Mouse (Mus musculus) ES-Bruce4 (cell line): Measurements from ENCODE around the gene Pkn1. TPM values are rescaled to one million over a fixed set of nuclear protein-coding genes. Genes with fewer than 3 reads are reported as not detected.

ENCODE experiments used
- H3K27ac ChIP-seq: 2 replicates; pipeline ENCODE4 v1.5.1; 2012; ENCODE audit warnings: low read length, inconsistent platforms; ENCODE audit not compliant: insufficient read depth
- H3K27me3 ChIP-seq: 2 replicates; pipeline ENCODE4 v1.6.1; 2012; ENCODE audit warnings: mild to moderate bottlenecking, low read length, inconsistent platforms; ENCODE audit not compliant: control insufficient read depth, poor library complexity, insufficient read depth, severe bottlenecking
- H3K36me3 ChIP-seq: 2 replicates; pipeline ENCODE4 v1.6.1; 2012; ENCODE audit warnings: inconsistent platforms, mild to moderate bottlenecking, low read length, moderate library complexity; ENCODE audit not compliant: control insufficient read depth, poor library complexity, insufficient read depth, severe bottlenecking
- H3K4me1 ChIP-seq: one replicate; pipeline ENCODE4 v1.8.1; 2011; ENCODE audit warnings: low read length; ENCODE audit not compliant: control insufficient read depth, insufficient read depth
- H3K4me3 ChIP-seq: 2 replicates; pipeline ENCODE4 v1.5.1; 2011; ENCODE audit warnings: low read depth, mild to moderate bottlenecking, low read length
- H3K9ac ChIP-seq: 2 replicates; pipeline ENCODE4 v1.6.1; 2012; ENCODE audit warnings: low read depth, mild to moderate bottlenecking, inconsistent platforms; ENCODE audit not compliant: poor library complexity, severe bottlenecking
- H3K9me3 ChIP-seq: replicated peaks from 2 replicates; pipeline ENCODE4 v1.6.1; 2012; ENCODE audit warnings: mild to moderate bottlenecking, low read length, inconsistent platforms; ENCODE audit not compliant: control insufficient read depth, poor library complexity, insufficient read depth, severe bottlenecking
- CTCF ChIP-seq: IDR thresholded peaks from one replicate; pipeline ENCODE4 v1.8.1; 2011; ENCODE audit warnings: low read depth, low read length
- EP300 ChIP-seq: IDR thresholded peaks from 2 replicates; pipeline ENCODE4 v1.6.1; 2011; ENCODE audit warnings: low read depth, low read length; ENCODE audit not compliant: insufficient read depth
- POLR2A ChIP-seq: IDR thresholded peaks from one replicate; pipeline ENCODE4 v1.8.1; 2011; ENCODE audit warnings: low read length; ENCODE audit not compliant: insufficient read depth
- polyA plus RNA-seq: library from polyadenylated mRNA; stranded (reverse); fragments of >200 nt; gene quantifications from 2 replicates; pipeline ENCODE4 v1.2.4, GENCODE M21; 2011; ENCODE audit warnings: low read depth; ENCODE audit not compliant: missing spikeins, insufficient read depth, insufficient read length

The Pkn1 gene
- polyA plus RNA-seq, 1 experiment = 19.9 TPM

- peaks cover 60% of the 10 kb centered on the region for H3K36me3 ChIP-seq
- no peak for TF ChIP-seq CTCF
- no peak for TF ChIP-seq POLR2A
- no peak for TF ChIP-seq EP300
- no peaks in the 10 kb centered on the region for H3K4me1 ChIP-seq
- no peak overlapping the region for H3K4me3 ChIP-seq
- no peaks in the 10 kb centered on the region for H3K27me3 ChIP-seq
- H3K27ac ChIP-seq = no peak overlapping the region
- H3K9me3 ChIP-seq = no peaks in the 10 kb centered on the region
- H3K9ac ChIP-seq = no peak overlapping the region
Measured at GRCm38 (mm10) chr8:83725521-83726102, 26.6 kb upstream of the Pkn1 start.

- no peak overlapping the region for H3K9ac ChIP-seq
- no peaks in the 10 kb centered on the region for H3K27me3 ChIP-seq
- H3K9me3 ChIP-seq = no peaks in the 10 kb centered on the region
- no peak overlapping the region for H3K27ac ChIP-seq
- TF ChIP-seq EP300 (peak; percentile 28; the same call in 1 of the 2 replicates), CTCF (peak; percentile 92), POLR2A (no peak)
- peaks cover 67% of the 10 kb centered on the region for H3K36me3 ChIP-seq
- H3K4me1 ChIP-seq = no peaks in the 10 kb centered on the region
- no peak overlapping the region for H3K4me3 ChIP-seq
Measured at GRCm38 (mm10) chr8:83724697-83725482, 25.9 kb upstream of the Pkn1 start.

- peaks cover 81% of the 10 kb centered on the region for H3K36me3 ChIP-seq
Measured at GRCm38 (mm10) chr8:83723447-83724083, 24.6 kb upstream of the Pkn1 start.

GRCm38 (mm10) chr8:83722631-83723030, 23.7 kb upstream of the Pkn1 start:
- no peak for TF ChIP-seq POLR2A
- Histone ChIP-seq H3K9ac (no peak overlapping the region), H3K4me3 (no peak overlapping the region)

More at GRCm38 (mm10) chr8:83723447-83724083, 24.6 kb upstream of the Pkn1 start:
- Histone ChIP-seq H3K27me3 (no peaks in the 10 kb centered on the region), H3K4me3 (no peak overlapping the region), H3K9me3 (no peaks in the 10 kb centered on the region), H3K4me1 (no peaks in the 10 kb centered on the region), H3K9ac (no peak overlapping the region), H3K27ac (no peak overlapping the region)
- TF ChIP-seq CTCF = no peak
- TF ChIP-seq EP300 = no peak
- no peak for TF ChIP-seq POLR2A

DNA sequence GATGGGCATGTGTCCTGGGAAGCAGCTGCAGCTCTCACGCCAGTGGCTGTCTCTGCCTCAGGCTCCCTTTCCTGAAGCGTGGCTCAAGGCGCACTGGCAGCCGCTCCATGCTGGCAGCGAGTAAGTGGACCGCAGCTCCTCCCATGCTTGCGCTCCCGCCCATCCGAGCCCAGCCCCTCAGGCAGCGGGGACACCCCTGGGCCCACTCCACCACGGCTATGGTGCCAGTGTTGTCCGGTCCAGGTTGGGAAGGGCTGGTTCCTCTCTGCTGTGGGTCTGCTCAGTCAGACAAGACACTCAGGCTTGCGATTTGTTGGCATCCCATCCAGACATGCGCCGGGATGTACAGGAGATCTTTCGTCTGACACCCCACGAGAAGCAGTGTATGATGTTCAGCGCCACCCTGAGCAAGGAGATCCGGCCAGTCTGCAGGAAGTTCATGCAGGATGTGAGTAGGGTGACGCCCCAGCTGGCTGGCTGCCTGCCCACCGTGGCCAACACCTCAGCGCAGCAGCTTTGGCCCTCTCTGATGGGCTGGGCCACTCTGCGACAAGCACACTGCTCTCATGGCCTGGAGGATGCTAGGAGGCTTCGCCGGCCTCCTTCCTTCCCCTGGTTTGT, 22.5 kb upstream of the Pkn1 start:
- no peak for TF ChIP-seq EP300
- Histone ChIP-seq H3K27me3 (no peaks in the 10 kb centered on the region), H3K4me1 (no peaks in the 10 kb centered on the region), H3K9ac (no peak overlapping the region), H3K36me3 (peaks cover 73% of the 10 kb centered on the region), H3K27ac (no peak overlapping the region), H3K9me3 (no peaks in the 10 kb centered on the region), H3K4me3 (no peak overlapping the region)

More at GRCm38 (mm10) chr8:83722631-83723030, 23.7 kb upstream of the Pkn1 start:
- Histone ChIP-seq H3K9me3 (no peaks in the 10 kb centered on the region), H3K4me1 (no peaks in the 10 kb centered on the region), H3K27me3 (no peaks in the 10 kb centered on the region), H3K27ac (no peak overlapping the region), H3K36me3 (peaks cover 74% of the 10 kb centered on the region)

GRCm38 (mm10) chr8:83719693-83720092, 20.7 kb upstream of the Pkn1 start:
- Histone ChIP-seq H3K9ac (no peak overlapping the region), H3K27ac (0 out of 2 replicates have a peak overlapping the region, but pooled peaks have one; percentile 6), H3K4me3 (no peak overlapping the region), H3K36me3 (peaks cover 65% of the 10 kb centered on the region), H3K4me1 (no peaks in the 10 kb centered on the region), H3K9me3 (no peaks in the 10 kb centered on the region), H3K27me3 (no peaks in the 10 kb centered on the region)
- TF ChIP-seq EP300 = no peak
- TF ChIP-seq CTCF = no peak
- TF ChIP-seq POLR2A = no peak
